Mouse (Mus musculus) megakaryocyte, embryonic 14.5 days (primary cell): ENCODE measurements around the gene Rgs7.

ENCODE experiments used
- FLI1 ChIP-seq: IDR thresholded peaks from 2 replicates; pipeline ENCODE4 v1.6.1; 2012; ENCODE audit warnings: low read length, inconsistent platforms, mixed read lengths
- GATA1 ChIP-seq: IDR thresholded peaks from 3 replicates; pipeline ENCODE4 v1.6.1; 2012; ENCODE audit warnings: mixed read lengths, low read length, inconsistent platforms, borderline replicate concordance

- TF ChIP-seq GATA1: no peak
- TF ChIP-seq FLI1: no peak
Measured at GRCm38 (mm10) chr1:175509989-175510388, 17.7 kb upstream of the Rgs7 start.
